7 mouse cellular contexts compared by ENCODE assay signal in genomic region chr7:44867802-44868201, GRCm38 (mm10). TPM values are rescaled to one million over a fixed set of nuclear protein-coding genes. Genes with fewer than 3 reads are reported as not detected.
DNase-seq lines count a peak whose midpoint lies in the region; ATAC-seq and TF ChIP-seq lines count a peak whose summit lies in the region.

No protein-coding gene starts in this region.

- no peak for ATAC-seq in forebrain, embryonic 12.5 days (ENCODE audit: low FRiP score)
- no peak for ATAC-seq in intestine, embryonic 16.5 days
- ATAC-seq in neural tube, embryonic 13.5 days (ENCODE audit: low read depth): no peak

- H3K36me3 ChIP-seq in forebrain, embryonic 12.5 days (replicated peaks): peaks cover 46% of the 10 kb centered on the region
- peaks cover 15% of the 10 kb centered on the region for H3K36me3 ChIP-seq in intestine, embryonic 16.5 days (ENCODE audit: control insufficient read depth, insufficient read depth, low read length)
- peaks cover 42% of the 10 kb centered on the region for H3K36me3 ChIP-seq in neural tube, embryonic 13.5 days

- H3K4me2 ChIP-seq in forebrain, embryonic 12.5 days: peak overlapping the region; percentile 96
- H3K4me2 ChIP-seq in intestine, embryonic 16.5 days (ENCODE audit: low read depth, low read length): peak overlapping the region; percentile 85
- H3K4me2 ChIP-seq in neural tube, embryonic 13.5 days: peak overlapping the region; percentile 99

- no peak overlapping the region for H3K27ac ChIP-seq in left cerebral cortex, adult 2 months
- H3K27ac ChIP-seq in forebrain, embryonic 12.5 days: peak overlapping the region; percentile 100; the same call in 1 of the 2 replicates
- peak overlapping the region; percentile 100; the same call in 1 of the 2 replicates for H3K27ac ChIP-seq in intestine, embryonic 16.5 days (ENCODE audit: low read length)
- H3K27ac ChIP-seq in neural tube, embryonic 13.5 days (replicated peaks): no peak overlapping the region

- peak overlapping the region; percentile 77 for H3K4me3 ChIP-seq in left cerebral cortex, adult 2 months
- H3K4me3 ChIP-seq in forebrain, embryonic 12.5 days (replicated peaks): peak overlapping the region; percentile 76
- peak overlapping the region; percentile 92 for H3K4me3 ChIP-seq in intestine, embryonic 16.5 days (ENCODE audit: low read length)
- H3K4me3 ChIP-seq in neural tube, embryonic 13.5 days: peak overlapping the region; percentile 97

- DNase-seq in left cerebral cortex, adult 2 months (ENCODE audit: extremely low spot score in 1 of 2, low spot score in 2 of 2): no peak
- DNase-seq in left cerebral cortex, adult 8-10 months (ENCODE audit: low spot score in 2 of 2): no peak
- no peak for DNase-seq in adipocyte (ENCODE audit: low spot score)
- DNase-seq in thymus, postnatal 0 days (ENCODE audit: low spot score): no peak

- H3K9me3 ChIP-seq in forebrain, embryonic 12.5 days: no peaks in the 10 kb centered on the region
- no peaks in the 10 kb centered on the region for H3K9me3 ChIP-seq in intestine, embryonic 16.5 days (ENCODE audit: control insufficient read depth, low read length)
- H3K9me3 ChIP-seq in neural tube, embryonic 13.5 days: no peaks in the 10 kb centered on the region

- H3K4me1 ChIP-seq in forebrain, embryonic 12.5 days: peaks cover 51% of the 10 kb centered on the region
- peaks cover 42% of the 10 kb centered on the region for H3K4me1 ChIP-seq in intestine, embryonic 16.5 days (ENCODE audit: control insufficient read depth, insufficient read depth, low read length)
- peaks cover 59% of the 10 kb centered on the region for H3K4me1 ChIP-seq in neural tube, embryonic 13.5 days (replicated peaks)

- WGBS in forebrain, embryonic 12.5 days: 61% methylated on average over 9 of the region's 9 CpGs
- 40% methylated on average over 9 of the region's 9 CpGs for WGBS in intestine, embryonic 16.5 days
- WGBS in neural tube, embryonic 13.5 days: 64% methylated on average over 9 of the region's 9 CpGs

- H3K27me3 ChIP-seq in forebrain, embryonic 12.5 days: no peaks in the 10 kb centered on the region
- H3K27me3 ChIP-seq in intestine, embryonic 16.5 days (replicated peaks; ENCODE audit: control insufficient read depth, insufficient read depth, low read length): no peaks in the 10 kb centered on the region
- H3K27me3 ChIP-seq in neural tube, embryonic 13.5 days: no peaks in the 10 kb centered on the region

- H3K9ac ChIP-seq in forebrain, embryonic 12.5 days: peak overlapping the region; percentile 98
- H3K9ac ChIP-seq in intestine, embryonic 16.5 days (ENCODE audit: low read depth, low read length): peak overlapping the region; percentile 100
- H3K9ac ChIP-seq in neural tube, embryonic 13.5 days: peak overlapping the region; percentile 99

- TF ChIP-seq CTCF in left cerebral cortex, adult 2 months (IDR thresholded peaks at IDR 0.05): no peak

- intact Hi-C loops in left cerebral cortex, adult 2 months (cut with DNase I): loop anchor here (2.0 kb wide), 2 partner anchors 15 to 61 kb away; partner anchors contain the start of gene Ap2a1

RNA-seq across cellular contexts. Expression of gene Ptov1, which starts 1.8 kb away (rescaled TPM):
- total RNA-seq in left cerebral cortex, adult 2 months (2021): 100 to 1,000 TPM; 273 to 290 TPM
- 100 to 1,000 TPM; 277 to 305 (median 293) TPM for total RNA-seq in left cerebral cortex, adult 8-10 months (2022)
- 595 and 609 TPM in 2 replicates for polyA plus RNA-seq in forebrain, embryonic 12.5 days (2016; fragmentation: Nextera tagmentation; extraction: Ambion mirVana)
- 71.8 and 159 TPM in 2 replicates for polyA plus RNA-seq in intestine, embryonic 16.5 days (2015; fragmentation: Nextera tagmentation; extraction: Ambion mirVana)
- 471 and 515 TPM in 2 replicates for polyA plus RNA-seq in neural tube, embryonic 13.5 days (2015; fragmentation: Nextera tagmentation; extraction: Ambion mirVana)
- polyA plus RNA-seq in thymus, postnatal 0 days (2015; fragmentation: Nextera tagmentation; extraction: Ambion mirVana): 147 and 158 TPM in 2 replicates

RNA-seq across cellular contexts. Expression of gene Pnkp, which starts 10.9 kb away (rescaled TPM):
- total RNA-seq in left cerebral cortex, adult 2 months (2021): 10 to 100 TPM; 27.4 to 31.2 TPM
- total RNA-seq in left cerebral cortex, adult 8-10 months (2022): 10 to 100 TPM; 23.9 to 27.0 (median 24.4) TPM
- 37.8 and 39.1 TPM in 2 replicates for polyA plus RNA-seq in forebrain, embryonic 12.5 days (2016; fragmentation: Nextera tagmentation; extraction: Ambion mirVana)
- polyA plus RNA-seq in intestine, embryonic 16.5 days (2015; fragmentation: Nextera tagmentation; extraction: Ambion mirVana): 26.6 and 30.6 TPM in 2 replicates
- 30.2 and 31.6 TPM in 2 replicates for polyA plus RNA-seq in neural tube, embryonic 13.5 days (2015; fragmentation: Nextera tagmentation; extraction: Ambion mirVana)
- 61.8 and 63.4 TPM in 2 replicates for polyA plus RNA-seq in thymus, postnatal 0 days (2015; fragmentation: Nextera tagmentation; extraction: Ambion mirVana)

RNA-seq across cellular contexts. Expression of gene Tbc1d17, which starts 18.9 kb away (rescaled TPM):
- 10 to 100 TPM; 64.4 to 67.5 TPM for total RNA-seq in left cerebral cortex, adult 2 months (2021)
- total RNA-seq in left cerebral cortex, adult 8-10 months (2022): 10 to 100 TPM; 76.4 to 88.3 (median 82.2) TPM
- polyA plus RNA-seq in forebrain, embryonic 12.5 days (2016; fragmentation: Nextera tagmentation; extraction: Ambion mirVana): 80.7 and 83.8 TPM in 2 replicates
- 73.6 and 77.9 TPM in 2 replicates for polyA plus RNA-seq in intestine, embryonic 16.5 days (2015; fragmentation: Nextera tagmentation; extraction: Ambion mirVana)
- polyA plus RNA-seq in neural tube, embryonic 13.5 days (2015; fragmentation: Nextera tagmentation; extraction: Ambion mirVana): 94.0 and 101 TPM in 2 replicates
- polyA plus RNA-seq in thymus, postnatal 0 days (2015; fragmentation: Nextera tagmentation; extraction: Ambion mirVana): 56.5 and 60.3 TPM in 2 replicates

RNA-seq across cellular contexts. Expression of gene Akt1s1, which starts 19.0 kb away (rescaled TPM):
- 10 to 100 TPM; 69.7 to 77.0 TPM for total RNA-seq in left cerebral cortex, adult 2 months (2021)
- total RNA-seq in left cerebral cortex, adult 8-10 months (2022): 10 to 100 TPM; 53.8 to 68.8 (median 64.7) TPM
- polyA plus RNA-seq in forebrain, embryonic 12.5 days (2016; fragmentation: Nextera tagmentation; extraction: Ambion mirVana): 95.2 and 96.0 TPM in 2 replicates
- 105 and 107 TPM in 2 replicates for polyA plus RNA-seq in intestine, embryonic 16.5 days (2015; fragmentation: Nextera tagmentation; extraction: Ambion mirVana)
- polyA plus RNA-seq in neural tube, embryonic 13.5 days (2015; fragmentation: Nextera tagmentation; extraction: Ambion mirVana): 89.7 and 99.0 TPM in 2 replicates
- polyA plus RNA-seq in thymus, postnatal 0 days (2015; fragmentation: Nextera tagmentation; extraction: Ambion mirVana): 47.3 and 49.2 TPM in 2 replicates

RNA-seq across cellular contexts. Expression of gene Med25, which starts 24.7 kb away (rescaled TPM):
- 10 to 100 TPM; 96.1 to 98.5 TPM for total RNA-seq in left cerebral cortex, adult 2 months (2021)
- 10 to 100 TPM; 80.5 to 97.9 (median 88.4) TPM for total RNA-seq in left cerebral cortex, adult 8-10 months (2022)
- polyA plus RNA-seq in forebrain, embryonic 12.5 days (2016; fragmentation: Nextera tagmentation; extraction: Ambion mirVana): 172 and 178 TPM in 2 replicates
- 86.6 and 98.5 TPM in 2 replicates for polyA plus RNA-seq in intestine, embryonic 16.5 days (2015; fragmentation: Nextera tagmentation; extraction: Ambion mirVana)
- polyA plus RNA-seq in neural tube, embryonic 13.5 days (2015; fragmentation: Nextera tagmentation; extraction: Ambion mirVana): 134 and 138 TPM in 2 replicates
- 59.0 and 60.0 TPM in 2 replicates for polyA plus RNA-seq in thymus, postnatal 0 days (2015; fragmentation: Nextera tagmentation; extraction: Ambion mirVana)

Comparison
In these comparisons a context has a peak if more than half of its experiments do, and no peak if none do; other contexts are left out.
1. H3K27ac ChIP-seq: peak in forebrain, embryonic 12.5 days (single experiment) and intestine, embryonic 16.5 days (single experiment); none in left cerebral cortex, adult 2 months (single experiment) and neural tube, embryonic 13.5 days (single experiment).
2. Peak in every context shown above with its lines, with median percentiles within 50 percentile points of each other: H3K4me3 ChIP-seq, H3K4me2 ChIP-seq and H3K9ac ChIP-seq.